Mouse (Mus musculus) CD4-positive naive resting alpha-beta T cell, adult 57 days (primary cell): ENCODE results near the gene Cldn1. TPM values are rescaled to one million over a fixed set of nuclear protein-coding genes. Genes with fewer than 3 reads are reported as not detected.

Source experiments
- total RNA-seq: library from RNA; stranded (reverse); gene quantifications from one replicate; pipeline ENCODE4 v1.2.4, GENCODE M21; 2023

Gene Cldn1
- 0.18 TPM for total RNA-seq

GRCm38 (mm10) chr16:26371325-26372053, at the start of gene Cldn1:
Cldn1 (minus strand) TSS chr16:26371841.

Other genes starting within 250 kb of the Cldn1 start
- gene Cldn16, start 91.3 kb upstream of the Cldn1 start, total RNA-seq = not detected
- not detected for gene Tmem207, start 154.9 kb upstream of the Cldn1 start, total RNA-seq
- 11.0 TPM for gene Il1rap, start 209.9 kb upstream of the Cldn1 start, total RNA-seq